Mouse (Mus musculus) CH12.LX (cell line): ENCODE results near the gene Snu13. TPM values are rescaled to one million over a fixed set of nuclear protein-coding genes. Genes with fewer than 3 reads are reported as not detected.

Experiments used
- DNase-seq: peaks from one replicate; pipeline ENCODE4 v3.0.0-alpha.2; 2013; ENCODE audit errors: extremely low read depth
- H3K27ac ChIP-seq: 2 replicates; pipeline ENCODE4 v1.5.1; 2012; ENCODE audit warnings: low read depth, mild to moderate bottlenecking, control low read depth, moderate library complexity; ENCODE audit not compliant: insufficient read depth
- H3K27me3 ChIP-seq: replicated peaks from 2 replicates; pipeline ENCODE3; 2012; ENCODE audit warnings: inconsistent platforms
- H3K36me3 ChIP-seq, 2 experiments: replicated peaks in 1 of 2; 2 replicates each; pipeline versions ENCODE3 to v1.6.1; 2012; ENCODE audit warnings: inconsistent platforms in 1 of 2, low read length in 1 of 2, mild to moderate bottlenecking in 1 of 2, mixed read lengths in 1 of 2, moderate library complexity in 1 of 2; ENCODE audit not compliant: control insufficient read depth in 1 of 2, insufficient read depth in 1 of 2
- H3K4me1 ChIP-seq, 2 experiments: 2 replicates each; pipeline ENCODE4 v1.6.1; 2012; ENCODE audit warnings: inconsistent platforms in 1 of 2, moderate library complexity in 1 of 2; ENCODE audit not compliant: insufficient read depth in 2 of 2, control insufficient read depth in 1 of 2
- H3K4me2 ChIP-seq: 2 replicates; pipeline ENCODE4 v1.6.1; 2012; ENCODE audit warnings: low read depth, mild to moderate bottlenecking, control low read depth; ENCODE audit not compliant: poor library complexity, insufficient read depth, severe bottlenecking
- H3K4me3 ChIP-seq, 3 experiments: fragments of 150-350 bp in 1 of 3; sonication (generic) in 1 of 3; replicated peaks in 1 of 3; 2 replicates each; pipeline versions ENCODE3 to v1.5.1; 2011 to 2012; ENCODE audit warnings: low read depth in 2 of 3, low read length in 2 of 3, mild to moderate bottlenecking in 2 of 3, moderate library complexity in 2 of 3, control low read depth in 1 of 3, improper control_type of control experiment in 1 of 3, inconsistent platforms in 1 of 3, mixed read lengths in 1 of 3; ENCODE audit not compliant: poor library complexity in 1 of 3
- H3K79me2 ChIP-seq: replicated peaks from 2 replicates; pipeline ENCODE4 v1.6.1; 2012; ENCODE audit warnings: mild to moderate bottlenecking, moderate library complexity; ENCODE audit not compliant: control insufficient read depth, poor library complexity, insufficient read depth, severe bottlenecking; ENCODE audit errors: extremely low read depth
- H3K9ac ChIP-seq: 2 replicates; pipeline ENCODE4 v1.6.1; 2012; ENCODE audit warnings: low read depth, mild to moderate bottlenecking, control low read depth, moderate library complexity; ENCODE audit not compliant: insufficient read depth
- H3K9me3 ChIP-seq: replicated peaks from 2 replicates; pipeline ENCODE3; 2012; ENCODE audit warnings: low read length, inconsistent platforms, mixed read lengths
- BHLHE40 ChIP-seq: IDR thresholded peaks from 2 replicates; pipeline ENCODE4 v1.6.1; 2011; ENCODE audit warnings: mild to moderate bottlenecking, low read depth, low read length, improper control_type of control experiment
- CHD2 ChIP-seq: IDR thresholded peaks from 2 replicates; pipeline ENCODE4 v1.6.1; 2011; ENCODE audit warnings: low read length, improper control_type of control experiment
- E2F4 ChIP-seq: IDR thresholded peaks from 2 replicates; pipeline ENCODE4 v1.6.1; 2011; ENCODE audit warnings: low read depth, low read length, improper control_type of control experiment; ENCODE audit not compliant: insufficient replicate concordance
- ELF1 ChIP-seq: IDR thresholded peaks from 2 replicates; pipeline ENCODE4 v1.6.1; 2014; ENCODE audit warnings: low read depth, mild to moderate bottlenecking, inconsistent platforms, low read length, improper control_type of control experiment
- EP300 ChIP-seq: IDR thresholded peaks from 2 replicates; pipeline ENCODE4 v1.6.1; 2011; ENCODE audit warnings: low read length, improper control_type of control experiment
- ETS1 ChIP-seq: conservative IDR thresholded peaks from 2 replicates; pipeline ENCODE4 v1.6.1; 2012; ENCODE audit warnings: low read depth, mild to moderate bottlenecking, inconsistent platforms, low read length, improper control_type of control experiment, moderate library complexity
- GABPA ChIP-seq: IDR thresholded peaks from 2 replicates; pipeline ENCODE4 v1.6.1; 2012; ENCODE audit warnings: low read depth, low read length, improper control_type of control experiment, inconsistent platforms; ENCODE audit not compliant: insufficient replicate concordance
- HCFC1 ChIP-seq: IDR thresholded peaks from 2 replicates; pipeline ENCODE4 v1.6.1; 2012; ENCODE audit warnings: low read depth, mild to moderate bottlenecking, inconsistent platforms, low read length, improper control_type of control experiment
- IRF4 ChIP-seq: IDR thresholded peaks from 2 replicates; pipeline ENCODE4 v1.6.1; 2014; ENCODE audit warnings: low read depth, mild to moderate bottlenecking, inconsistent platforms, low read length, improper control_type of control experiment
- JUN ChIP-seq: IDR thresholded peaks from 2 replicates; pipeline ENCODE4 v1.6.1; 2011; ENCODE audit warnings: low read depth, mild to moderate bottlenecking, low read length, improper control_type of control experiment, moderate library complexity; ENCODE audit not compliant: insufficient read depth
- JUND ChIP-seq: conservative IDR thresholded peaks from 2 replicates; pipeline ENCODE4 v1.6.1; 2011; ENCODE audit warnings: low read depth, low read length, improper control_type of control experiment
- KAT2A ChIP-seq: IDR thresholded peaks from 2 replicates; pipeline ENCODE4 v1.6.1; 2012; ENCODE audit warnings: low read length, improper control_type of control experiment, inconsistent platforms; ENCODE audit not compliant: insufficient replicate concordance
- MAFK ChIP-seq: IDR thresholded peaks from 2 replicates; pipeline ENCODE4 v1.6.1; 2011; ENCODE audit warnings: low read length, improper control_type of control experiment; ENCODE audit not compliant: insufficient replicate concordance
- MAZ ChIP-seq: IDR thresholded peaks from 2 replicates; pipeline ENCODE4 v1.6.1; 2012; ENCODE audit warnings: low read depth, mild to moderate bottlenecking, inconsistent platforms, low read length, improper control_type of control experiment, moderate library complexity
- MEF2A ChIP-seq: IDR thresholded peaks from 2 replicates; pipeline ENCODE4 v1.6.1; 2014; ENCODE audit warnings: low read depth, mild to moderate bottlenecking, inconsistent platforms, low read length, improper control_type of control experiment, borderline replicate concordance
- MYC ChIP-seq: IDR thresholded peaks from 2 replicates; pipeline ENCODE4 v1.6.1; 2011; ENCODE audit warnings: low read depth, mild to moderate bottlenecking, improper control_type of control experiment, low read length
- RCOR1 ChIP-seq: conservative IDR thresholded peaks from 2 replicates; pipeline ENCODE4 v1.6.1; 2012; ENCODE audit warnings: low read depth, mild to moderate bottlenecking, inconsistent platforms, low read length, improper control_type of control experiment
- SMC3 ChIP-seq: IDR thresholded peaks from 2 replicates; pipeline ENCODE4 v1.6.1; 2011; ENCODE audit warnings: low read depth, low read length, improper control_type of control experiment
- TBP ChIP-seq: conservative IDR thresholded peaks from 2 replicates; pipeline ENCODE4 v1.6.1; 2011; ENCODE audit warnings: low read depth, low read length, improper control_type of control experiment
- TCF12 ChIP-seq: IDR thresholded peaks from 2 replicates; pipeline ENCODE4 v1.6.1; 2014; ENCODE audit warnings: low read depth, mild to moderate bottlenecking, inconsistent platforms, low read length, improper control_type of control experiment
- USF1 ChIP-seq: IDR thresholded peaks from 2 replicates; pipeline ENCODE4 v1.6.1; 2014; ENCODE audit warnings: low read depth, mild to moderate bottlenecking, inconsistent platforms, low read length, improper control_type of control experiment
- USF2 ChIP-seq: conservative IDR thresholded peaks from 2 replicates; pipeline ENCODE4 v1.6.1; 2011; ENCODE audit warnings: low read depth, low read length, improper control_type of control experiment
- ZKSCAN1 ChIP-seq: IDR thresholded peaks from 2 replicates; pipeline ENCODE4 v1.6.1; 2012; ENCODE audit warnings: low read depth, inconsistent platforms, low read length, improper control_type of control experiment, borderline replicate concordance
- ZMIZ1 ChIP-seq: IDR thresholded peaks from 2 replicates; pipeline ENCODE4 v1.6.1; 2012; ENCODE audit warnings: low read depth, mild to moderate bottlenecking, inconsistent platforms, low read length, improper control_type of control experiment
- ZNF384 ChIP-seq: IDR thresholded peaks from 2 replicates; pipeline ENCODE4 v1.6.1; 2012; ENCODE audit warnings: low read depth, low read length, improper control_type of control experiment, inconsistent platforms
- dilution Hi-C: fragments of 300-500 bp; cut with MboI; formaldehyde crosslinking; loops from 2 replicates; pipeline ENCODE4 v1.14.3; 2020; ENCODE audit warnings: low sequenced_read_pairs; ENCODE audit not compliant: extremely low pct_unique_long_range_greater_than_20kb, extremely low pct_ligation_motif_present
- in situ Hi-C: fragments of 300-500 bp; cut with MboI; formaldehyde crosslinking; loops from 3 replicates; pipeline ENCODE4 v1.14.3; 2019; ENCODE audit warnings: low sequenced_read_pairs, low pct_ligation_motif_present, low pct_unique_long_range_greater_than_20kb, mixed read lengths
- polyA plus RNA-seq: library from polyadenylated mRNA; unstranded; fragments of >175 nt; gene quantifications from 2 replicates; pipeline ENCODE4 v1.2.1, GENCODE M21; 2012; ENCODE audit warnings: low read depth; ENCODE audit not compliant: insufficient read length
- total RNA-seq, 2 experiments: library from RNA; depleted of rRNA; stranded (reverse); fragments of 300-350 nt in 1 of 2; fragments of >200 nt in 1 of 2; gene quantifications; 2 replicates each; pipeline ENCODE4 v1.2.3; 2012 to 2014

Snu13 gene
- total and polyA plus RNA-seq, 3 experiments, result 167 to 558 (median 433) TPM

DNA sequence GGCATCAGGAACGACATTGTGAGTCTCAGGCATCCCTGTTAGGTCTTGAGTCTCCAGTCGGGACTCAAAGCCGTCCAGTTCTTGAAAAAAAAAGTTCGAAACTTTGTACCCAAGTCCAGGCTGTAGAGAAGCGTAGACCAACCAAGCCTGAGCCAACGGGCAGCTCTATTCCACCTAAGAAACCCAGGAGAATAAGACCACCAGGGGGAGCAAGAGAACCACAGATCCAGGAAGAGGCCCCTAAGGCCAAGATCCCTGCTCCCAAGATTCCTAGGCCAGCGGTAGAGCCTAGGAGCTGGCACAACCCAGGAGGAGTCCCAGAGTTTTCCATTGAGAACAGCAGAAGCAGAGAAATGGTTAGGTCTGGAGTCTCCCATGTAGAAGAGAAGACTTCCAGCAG lies 18.1 kb upstream of the Snu13 start (continued):
- TF ChIP-seq MAFK, result no peak
- no peak for TF ChIP-seq MAZ
- TF ChIP-seq ELF1, result peak; percentile 70
- no peak for TF ChIP-seq RCOR1
- no peak for TF ChIP-seq JUN
- no peak for TF ChIP-seq E2F4
- no peak for TF ChIP-seq BHLHE40
- no peak for TF ChIP-seq JUND
- no peak for TF ChIP-seq ETS1
- no peak for TF ChIP-seq ZMIZ1
- no peak for TF ChIP-seq ZKSCAN1
- TF ChIP-seq MYC, result no peak
- no peak for TF ChIP-seq HCFC1
- no peak for TF ChIP-seq EP300

DNA sequence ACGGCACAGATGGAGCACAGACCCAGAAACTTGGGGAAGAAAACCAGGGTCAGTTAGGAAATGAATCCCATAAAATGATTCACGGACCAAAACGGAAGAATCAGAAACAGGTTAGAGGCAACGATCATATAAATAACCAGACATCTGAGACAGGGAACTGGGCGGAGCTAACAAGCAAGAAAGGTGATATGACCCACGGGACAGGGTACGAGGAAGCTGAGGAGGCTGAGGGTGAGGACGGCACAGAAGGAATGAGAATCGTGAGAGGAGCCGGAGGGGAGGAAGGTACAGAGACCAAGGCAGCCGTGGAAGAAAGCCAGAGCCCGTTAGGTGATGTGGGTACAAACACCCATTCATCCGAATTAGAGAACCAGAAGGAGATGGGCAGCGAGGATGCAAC lies 16.5 kb upstream of the Snu13 start:
- Histone ChIP-seq H3K4me3 (no peak overlapping the region), H3K9me3 (no peaks in the 10 kb centered on the region), H3K36me3 (no peaks in the 10 kb centered on the region)
- no peak for TF ChIP-seq GABPA
- TF ChIP-seq USF1, result no peak
- no peak for TF ChIP-seq SMC3
- TF ChIP-seq MEF2A, result no peak
- TF ChIP-seq ZKSCAN1, result no peak
- no peak for TF ChIP-seq IRF4
- TF ChIP-seq KAT2A, result no peak
- TF ChIP-seq MAZ, result no peak
- TF ChIP-seq ZMIZ1, result no peak
- no peak for TF ChIP-seq ZNF384
- no peak for TF ChIP-seq JUN
- TF ChIP-seq HCFC1, result no peak
- no peak for TF ChIP-seq TCF12
- TF ChIP-seq CHD2, result no peak
- no peak for TF ChIP-seq E2F4
- TF ChIP-seq ETS1, result no peak
- no peak for TF ChIP-seq MYC
- no peak for TF ChIP-seq JUND
- TF ChIP-seq USF2, result no peak
- no peak for TF ChIP-seq TBP
- TF ChIP-seq, all 38 proteins: peak for 0
- Histone ChIP-seq H3K27me3 (peaks cover 57% of the 10 kb centered on the region), H3K9ac (no peak overlapping the region), H3K27ac (no peak overlapping the region), H3K4me2 (peak overlapping the region; percentile 27), H3K4me1 (peaks cover 0 to 7% of the 10 kb centered on the region in 2 experiments; a peak in 2 of 4 replicates), H3K79me2 (no peaks in the 10 kb centered on the region)
- dilution Hi-C loops, result no loop called here
- no peak for DNase-seq
- in situ Hi-C loops, result loop anchor here (5.0 to 10.0 kb wide), 2 partner anchors 43 to 181 kb away; partner anchors contain the start of gene Cenpm
